Mouse (Mus musculus) forebrain, embryonic 11.5 days (tissue): ENCODE results near the gene Mylpf. TPM values are rescaled to one million over a fixed set of nuclear protein-coding genes. Genes with fewer than 3 reads are reported as not detected.

Source experiments
- ATAC-seq: fragments of 200-750 bp; cut with Nextera tagmentation; replicated peaks from 2 replicates; pipeline ENCODE4 v1.8.0; 2017; ENCODE audit warnings: moderate TSS enrichment; ENCODE audit not compliant: low FRiP score
- DNase-seq: peaks from one replicate; pipeline ENCODE4 v3.0.0-alpha.2; 2017; ENCODE audit warnings: low spot score
- H3K27ac ChIP-seq: fragments of 300-500 bp; sonication (generic); 2 replicates; pipeline ENCODE4 v1.5.1; 2014; ENCODE audit warnings: low read depth, low read length
- H3K27me3 ChIP-seq: fragments of 300-500 bp; sonication (generic); 2 replicates; pipeline ENCODE4 v1.6.1; 2014; ENCODE audit warnings: mild to moderate bottlenecking, low read length, mixed read lengths; ENCODE audit not compliant: control insufficient read depth, insufficient read depth
- H3K36me3 ChIP-seq: fragments of 300-500 bp; sonication (generic); 2 replicates; pipeline ENCODE4 v1.6.1; 2014; ENCODE audit warnings: mild to moderate bottlenecking, low read length, moderate library complexity, mixed read lengths; ENCODE audit not compliant: control insufficient read depth, insufficient read depth
- H3K4me1 ChIP-seq: fragments of 300-500 bp; sonication (generic); replicated peaks from 2 replicates; pipeline ENCODE4 v1.6.1; 2014; ENCODE audit warnings: low read length, mixed read lengths; ENCODE audit not compliant: control insufficient read depth, insufficient read depth
- H3K4me2 ChIP-seq: fragments of 300-500 bp; sonication (generic); 2 replicates; pipeline ENCODE4 v1.6.1; 2014; ENCODE audit warnings: low read depth, mild to moderate bottlenecking, low read length, moderate library complexity, mixed read lengths; ENCODE audit not compliant: severe bottlenecking
- H3K4me3 ChIP-seq: fragments of 300-500 bp; sonication (generic); 2 replicates; pipeline ENCODE4 v1.5.1; 2014; ENCODE audit warnings: low read depth, low read length
- H3K9ac ChIP-seq: fragments of 300-500 bp; sonication (generic); 2 replicates; pipeline ENCODE4 v1.6.1; 2014; ENCODE audit warnings: low read length
- H3K9me3 ChIP-seq: fragments of 300-500 bp; sonication (generic); 2 replicates; pipeline ENCODE4 v1.6.1; 2016; ENCODE audit warnings: low read length, mixed read lengths; ENCODE audit not compliant: control insufficient read depth
- WGBS: fragments of 180-500 bp; shearing (Covaris S2); extraction: QIAGEN DNeasy Blood & Tissue Kit; methylation state at CpG from one replicate; pipeline ENCODE4 v1.1.7; 2014; 5-methylcytosine and 5-hydroxymethylcytosine counted together
- polyA plus RNA-seq: library from polyadenylated mRNA; unstranded; fragments of >200 nt; fragmentation: Nextera tagmentation; extraction: Ambion mirVana; gene quantifications from 2 replicates; pipeline ENCODE4 v1.2.1, GENCODE M21; 2014

Mylpf gene
- polyA plus RNA-seq, 1 experiment from 2014 or later, result 11.2 TPM

GRCm38 (mm10) chr7:127210266-127210665, 1.6 kb downstream of the Mylpf start:
- Histone ChIP-seq H3K9me3 (no peaks in the 10 kb centered on the region), H3K9ac (no peak overlapping the region), H3K4me3 (no peak overlapping the region), H3K4me2 (no peak overlapping the region), H3K27ac (no peak overlapping the region), H3K4me1 (peaks cover 10% of the 10 kb centered on the region; the same call in 1 of the 2 replicates), H3K27me3 (peaks cover 3% of the 10 kb centered on the region), H3K36me3 (no peaks in the 10 kb centered on the region)
- DNase-seq (no peak), ATAC-seq (no peak)
- 97% methylated on average over 4 of the region's 4 CpGs for WGBS

GRCm38 (mm10) chr7:127211014-127211745, 2.5 kb downstream of the Mylpf start:
- H3K9ac ChIP-seq, result no peak overlapping the region

GRCm38 (mm10) chr7:127212432-127213250, 4.0 kb downstream of the Mylpf start:
- H3K9me3 ChIP-seq, result no peaks in the 10 kb centered on the region
- DNase-seq (no peak), ATAC-seq (no peak)
- H3K4me3 ChIP-seq, result no peak overlapping the region
- no peak overlapping the region for H3K27ac ChIP-seq
- no peaks in the 10 kb centered on the region for H3K36me3 ChIP-seq
- H3K9ac ChIP-seq, result no peak overlapping the region
- H3K4me1 ChIP-seq, result peaks cover 4% of the 10 kb centered on the region; the same call in 1 of the 2 replicates
- peaks cover 3% of the 10 kb centered on the region for H3K27me3 ChIP-seq
- no peak overlapping the region for H3K4me2 ChIP-seq
- 92% methylated on average over 12 of the region's 12 CpGs for WGBS

More at GRCm38 (mm10) chr7:127211014-127211745, 2.5 kb downstream of the Mylpf start:
- Histone ChIP-seq H3K4me3 (no peak overlapping the region), H3K27ac (no peak overlapping the region), H3K4me2 (no peak overlapping the region), H3K36me3 (no peaks in the 10 kb centered on the region), H3K4me1 (peaks cover 10% of the 10 kb centered on the region; the same call in 1 of the 2 replicates), H3K9me3 (no peaks in the 10 kb centered on the region), H3K27me3 (peaks cover 3% of the 10 kb centered on the region)
- DNase-seq (no peak), ATAC-seq (no peak)
- WGBS, result 78% methylated on average over 5 of the region's 5 CpGs

GRCm38 (mm10) chr7:127213485-127213884, 4.8 kb downstream of the Mylpf start:
- Histone ChIP-seq H3K4me3 (no peak overlapping the region), H3K4me2 (no peak overlapping the region), H3K36me3 (no peaks in the 10 kb centered on the region), H3K4me1 (peaks cover 4% of the 10 kb centered on the region; the same call in 1 of the 2 replicates), H3K9me3 (no peaks in the 10 kb centered on the region), H3K27ac (no peak overlapping the region), H3K27me3 (peaks cover 3% of the 10 kb centered on the region), H3K9ac (no peak overlapping the region)
- DNase-seq (no peak), ATAC-seq (no peak)
- WGBS, result 48% methylated on average over 7 of the region's 7 CpGs

GRCm38 (mm10) chr7:127213930-127214329, 5.2 kb downstream of the Mylpf start:
- ATAC-seq (no peak), DNase-seq (no peak)
- H3K36me3 ChIP-seq, result no peaks in the 10 kb centered on the region
- no peak overlapping the region for H3K4me3 ChIP-seq
- H3K9ac ChIP-seq, result no peak overlapping the region
- peaks cover 3% of the 10 kb centered on the region for H3K27me3 ChIP-seq
- no peak overlapping the region for H3K27ac ChIP-seq
- peaks cover 4% of the 10 kb centered on the region; the same call in 1 of the 2 replicates for H3K4me1 ChIP-seq
- H3K9me3 ChIP-seq, result no peaks in the 10 kb centered on the region
- 56% methylated on average over 12 of the region's 12 CpGs for WGBS
- no peak overlapping the region for H3K4me2 ChIP-seq

- no peak for DNase-seq
- WGBS, result 28% methylated on average over 21 of the region's 21 CpGs
- H3K36me3 ChIP-seq, result no peaks in the 10 kb centered on the region
- no peak overlapping the region for H3K9ac ChIP-seq
- no peak overlapping the region for H3K4me3 ChIP-seq
- no peak overlapping the region for H3K4me2 ChIP-seq
- peaks cover 3% of the 10 kb centered on the region for H3K27me3 ChIP-seq
- no peak for ATAC-seq
- no peaks in the 10 kb centered on the region for H3K9me3 ChIP-seq
- H3K27ac ChIP-seq, result no peak overlapping the region
- H3K4me1 ChIP-seq, result peaks cover under 1% of the 10 kb centered on the region; the same call in 1 of the 2 replicates
Measured at GRCm38 (mm10) chr7:127214521-127214920, 5.8 kb downstream of the Mylpf start.

- no peak for ATAC-seq
- WGBS, result 25% methylated on average over 33 of the region's 33 CpGs
Measured at GRCm38 (mm10) chr7:127214981-127215871, 6.5 kb downstream of the Mylpf start.

GRCm38 (mm10) chr7:127216307-127216706, 7.6 kb downstream of the Mylpf start:
- 88% methylated on average over 5 of the region's 5 CpGs for WGBS
- H3K4me1 ChIP-seq, result no peaks in the 10 kb centered on the region
- H3K36me3 ChIP-seq, result no peaks in the 10 kb centered on the region
- no peaks in the 10 kb centered on the region for H3K9me3 ChIP-seq
- no peak overlapping the region for H3K4me3 ChIP-seq
- DNase-seq, result no peak
- ATAC-seq, result no peak
- H3K27ac ChIP-seq, result no peak overlapping the region
- no peak overlapping the region for H3K9ac ChIP-seq
- H3K27me3 ChIP-seq, result peaks cover 3% of the 10 kb centered on the region
- H3K4me2 ChIP-seq, result no peak overlapping the region

More at GRCm38 (mm10) chr7:127214981-127215871, 6.5 kb downstream of the Mylpf start:
- Histone ChIP-seq H3K4me2 (peak overlapping the region; percentile 38), H3K36me3 (no peaks in the 10 kb centered on the region), H3K27ac (no peak overlapping the region), H3K4me1 (no peaks in the 10 kb centered on the region), H3K9ac (no peak overlapping the region), H3K4me3 (peak overlapping the region; percentile 11; the same call in 1 of the 2 replicates), H3K27me3 (peaks cover 3% of the 10 kb centered on the region), H3K9me3 (no peaks in the 10 kb centered on the region)
- peak; percentile 80 for DNase-seq
